Mouse (Mus musculus) heart, postnatal 25 days (tissue): ENCODE measurements around the gene Rrp8. TPM values are rescaled to one million over a fixed set of nuclear protein-coding genes. Genes with fewer than 3 reads are reported as not detected.

ENCODE experiments used
- DNase-seq: peaks from one replicate; pipeline ENCODE4 v3.0.0; 2022; ENCODE audit warnings: low spot score
- intact Hi-C: fragments of 180-260 bp; cut with DNase I; formaldehyde crosslinking; loops from one replicate; pipeline ENCODE4 v1.15.1; 2025
- total RNA-seq, 2 experiments: library from RNA; stranded (reverse); gene quantifications; 2 replicates each; pipeline ENCODE4 v1.2.3; 2021

Rrp8 gene
- total RNA-seq, 2 experiments from 2014 or later = 9.5 TPM

DNA sequence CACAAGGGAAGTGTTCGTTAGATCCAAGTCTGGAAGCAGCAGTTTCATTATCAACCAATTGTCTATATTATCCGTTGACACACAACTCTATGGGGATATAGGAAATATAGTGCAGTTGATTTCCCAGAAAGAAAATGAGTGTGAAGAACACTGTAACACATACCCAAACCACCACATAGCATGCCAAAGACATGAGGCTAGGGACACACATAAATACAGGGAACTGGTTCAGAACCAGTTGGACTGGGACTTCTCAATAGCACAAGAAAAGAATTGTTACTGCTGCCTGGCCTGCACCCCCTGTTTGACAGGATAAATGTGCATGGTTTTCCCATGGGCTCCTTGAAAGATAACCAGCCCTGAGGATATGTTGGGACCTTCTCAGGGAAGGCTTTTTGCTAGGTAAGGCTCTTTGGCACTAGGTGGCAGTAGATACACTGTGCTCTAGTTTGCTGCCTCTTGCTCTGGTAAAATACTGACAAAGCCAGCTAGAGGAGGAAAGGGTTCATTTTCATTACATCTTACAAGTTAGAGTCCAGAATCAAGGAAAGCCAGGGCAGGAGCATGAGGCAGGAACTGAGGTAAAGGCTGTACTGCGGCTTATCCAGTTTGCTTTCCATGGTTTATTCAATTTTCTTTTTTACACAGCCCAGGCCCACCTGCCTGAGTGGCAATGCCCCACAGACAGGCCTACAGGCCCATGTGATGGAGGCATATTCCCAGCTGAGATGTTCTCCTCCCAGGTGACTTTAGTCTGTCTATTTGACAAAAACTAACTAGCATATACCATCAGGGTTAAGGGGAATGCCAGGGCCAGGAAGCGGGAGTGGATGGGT, 10.8 kb downstream of the Rrp8 start:
- intact Hi-C loops = loop anchor here (1.0 kb wide), 1 partner anchor 92 kb away; no protein-coding TSS in a partner anchor

DNA sequence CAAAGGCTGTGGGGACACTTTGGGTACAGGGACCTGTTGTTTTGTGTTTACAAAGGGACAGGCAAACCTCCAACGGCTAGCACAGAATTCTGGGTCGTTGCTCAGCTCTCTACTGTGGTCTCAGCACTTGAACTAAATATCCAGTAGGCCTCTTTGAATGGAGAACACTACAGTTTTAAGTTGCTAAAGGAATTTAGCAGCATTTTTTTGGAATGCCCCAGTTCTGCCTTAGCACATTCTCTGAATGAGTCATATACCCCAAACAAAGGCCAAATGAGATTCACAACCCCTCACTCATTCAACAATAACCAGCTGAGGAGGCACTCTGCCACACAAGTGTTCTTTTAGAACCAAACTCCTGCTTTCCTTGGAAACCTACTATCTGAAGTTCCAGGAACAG, 15.3 kb downstream of the Rrp8 start:
- intact Hi-C loops = no loop called here
- no peak for DNase-seq

More for the DNA sequence above, 10.8 kb downstream of the Rrp8 start:
- DNase-seq = no peak

DNA sequence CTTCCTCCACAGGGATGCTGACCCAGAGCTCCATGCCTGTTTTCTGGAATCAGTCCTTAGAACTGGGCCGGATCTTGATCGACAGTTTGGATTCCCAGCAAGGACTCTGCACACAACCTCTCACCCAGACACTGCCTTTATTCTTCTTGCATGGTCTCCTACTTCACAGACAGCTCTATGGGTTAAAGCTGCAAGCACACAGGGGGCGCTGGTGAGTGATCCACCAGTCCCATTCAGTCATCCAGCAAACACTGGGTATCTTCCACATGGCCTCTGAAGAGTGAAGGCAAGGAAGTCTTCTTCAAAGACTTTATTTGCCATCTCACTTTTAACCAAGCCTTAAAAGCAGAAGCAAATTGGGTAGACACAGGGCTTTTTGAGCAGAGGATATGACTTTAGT, 21.8 kb downstream of the Rrp8 start:
- no peak for DNase-seq
- intact Hi-C loops = no loop called here

DNA sequence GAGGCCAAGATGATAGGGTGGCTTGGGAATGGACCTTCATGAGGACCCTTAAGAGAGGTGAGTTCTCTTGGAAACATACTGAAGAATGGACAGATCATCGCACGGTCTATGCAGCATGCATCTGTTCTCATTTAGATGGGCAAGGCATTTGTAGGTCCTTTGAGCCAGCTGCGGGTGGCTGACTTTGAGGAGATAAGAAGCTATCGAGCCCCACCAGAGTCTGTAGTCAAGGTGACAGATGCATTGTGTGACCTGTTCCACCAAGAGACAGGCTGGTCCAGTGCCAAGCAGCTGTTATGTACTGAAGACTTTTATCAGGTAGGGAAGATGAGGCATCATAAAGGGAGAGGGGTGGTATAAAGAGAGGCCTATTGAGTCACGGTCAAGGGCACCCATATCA, 28.5 kb downstream of the Rrp8 start:
- intact Hi-C loops = no loop called here
- DNase-seq = no peak

DNA sequence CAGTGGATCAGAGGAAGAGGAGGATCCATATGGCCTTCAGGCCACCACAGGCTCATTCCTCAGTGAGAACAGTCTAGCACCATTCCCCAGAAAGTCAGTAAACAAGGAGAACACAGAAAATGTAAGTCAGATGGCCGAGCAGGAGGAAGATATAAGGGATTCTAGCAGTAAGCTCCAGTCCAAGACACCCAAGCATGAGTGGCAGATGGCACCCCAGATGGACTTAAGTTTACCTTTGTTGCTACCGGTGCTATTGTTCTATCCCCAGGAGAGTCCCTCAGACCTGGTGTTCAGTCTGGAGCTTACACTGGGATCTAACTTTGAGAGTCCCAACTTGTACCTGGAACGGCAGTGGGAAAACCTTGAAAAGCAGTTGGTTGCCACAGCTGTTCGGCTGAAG, 33.4 kb downstream of the Rrp8 start:
- DNase-seq = no peak
- intact Hi-C loops = no loop called here

DNA sequence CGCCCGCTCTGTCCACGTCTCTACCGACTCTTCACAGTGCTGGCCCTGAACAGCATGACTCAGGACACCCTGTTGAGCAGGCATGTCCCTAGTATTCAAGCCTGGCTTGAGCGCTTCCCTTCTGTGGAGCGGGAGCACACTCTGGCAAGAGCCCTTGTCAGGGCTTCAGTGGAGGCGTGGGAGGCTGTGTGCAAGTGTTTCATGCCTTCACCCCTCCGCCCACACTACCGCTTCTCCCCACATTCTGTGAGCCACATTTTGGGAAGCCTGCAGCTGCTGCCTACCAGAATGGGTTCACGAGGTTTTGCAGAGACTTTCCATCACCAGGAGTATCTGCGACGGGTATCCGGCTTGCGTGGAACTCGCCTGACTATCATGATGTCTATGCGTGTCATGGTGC, 34.0 kb downstream of the Rrp8 start:
- intact Hi-C loops = no loop called here
- no peak for DNase-seq

DNA sequence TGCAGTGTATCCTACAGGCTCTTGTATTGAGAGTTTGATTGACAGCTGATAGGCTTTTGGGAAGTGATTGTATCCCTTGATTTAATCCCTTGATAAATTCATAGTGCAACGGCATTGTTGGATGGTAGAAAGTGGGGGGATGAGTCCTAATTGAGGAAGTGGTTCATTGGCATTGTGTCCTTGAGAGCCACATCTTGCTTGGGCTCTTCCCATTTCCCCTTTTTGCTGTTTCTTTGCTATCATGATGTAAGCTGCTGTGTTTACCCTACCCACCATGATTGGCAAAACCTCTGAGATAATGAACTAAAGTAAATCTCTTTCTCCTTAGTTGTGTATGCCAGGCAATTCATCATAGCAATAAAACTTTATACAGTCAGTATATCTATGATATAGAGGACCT, 46.3 kb downstream of the Rrp8 start:
- DNase-seq = no peak
- intact Hi-C loops = no loop called here

DNA sequence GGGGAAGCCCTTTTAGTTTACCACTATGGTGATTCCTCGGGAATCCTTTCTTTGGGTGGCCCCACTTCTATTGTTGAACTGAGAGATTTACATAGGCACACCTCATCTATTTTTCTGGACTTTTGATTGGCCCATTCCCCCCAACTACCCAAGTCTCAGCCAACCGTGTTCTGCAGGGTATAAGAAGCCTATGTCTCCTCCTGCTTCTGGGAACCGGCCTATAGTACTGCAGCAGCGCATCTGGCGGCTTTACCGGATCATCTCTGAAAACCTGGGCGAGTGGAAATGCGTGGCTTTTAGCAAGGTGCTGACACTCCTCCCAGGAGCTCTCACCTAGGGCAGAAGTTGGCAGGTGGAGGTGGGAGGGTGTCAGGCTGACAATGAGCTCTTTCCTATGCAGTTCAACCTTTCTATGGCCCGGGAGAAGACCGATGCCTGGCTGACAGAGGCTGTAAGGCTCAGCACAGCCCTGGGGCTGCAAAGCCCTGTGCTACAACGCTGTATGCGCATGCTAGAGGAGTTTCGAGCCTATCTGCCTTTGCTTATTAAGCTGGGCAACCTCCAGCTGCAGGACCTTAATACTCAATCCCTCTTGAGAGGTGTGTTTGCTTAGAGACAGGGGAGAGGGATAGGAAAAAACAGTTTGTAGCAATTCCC, 51.5 kb downstream of the Rrp8 start:
- no peak for DNase-seq
- intact Hi-C loops = no loop called here

Other genes starting within 250 kb of the Rrp8 start
- 100 to 1,000 TPM; 155 to 156 TPM for gene Smpd1, start 183.0 kb downstream of the Rrp8 start, total RNA-seq
- gene Apbb1, start 155.7 kb downstream of the Rrp8 start, total RNA-seq = 100 to 1,000 TPM in 1 of 2 experiments, 10 to 100 TPM in 1; 99.0 to 102 TPM
- not detected for gene Hpx, start 137.2 kb downstream of the Rrp8 start, total RNA-seq
- gene Trim3, start 103.8 kb downstream of the Rrp8 start, total RNA-seq = 10 to 100 TPM; 22.8 to 24.3 TPM
- gene Timm10b, start 97.3 kb downstream of the Rrp8 start, total RNA-seq = 10 to 100 TPM; 80.9 to 90.1 TPM
- 10 to 100 TPM; 16.4 to 17.1 TPM for gene Arfip2, start 97.0 kb downstream of the Rrp8 start, total RNA-seq
- 1 to 10 TPM; 3.3 to 4.0 TPM for gene Gm45799, start 96.8 kb downstream of the Rrp8 start, total RNA-seq
- gene Dnhd1, start 86.6 kb downstream of the Rrp8 start, total RNA-seq = under 1 TPM; 0.65 to 0.73 TPM
- 100 to 1,000 TPM in 1 of 2 experiments, 10 to 100 TPM in 1; 94.4 to 104 TPM for gene Ilk, start 793 bp downstream of the Rrp8 start, total RNA-seq
- 10 to 100 TPM; 90.1 to 90.3 TPM for gene Taf10, start 7.0 kb upstream of the Rrp8 start, total RNA-seq
- 10 to 100 TPM; 37.4 to 40.7 TPM for gene Tpp1, start 14.8 kb upstream of the Rrp8 start, total RNA-seq
- gene Dchs1, start 50.3 kb upstream of the Rrp8 start, total RNA-seq = 10 to 100 TPM in 1 of 2 experiments, 1 to 10 TPM in 1; 9.1 to 10.6 TPM
- gene Mrpl17, start 73.7 kb upstream of the Rrp8 start, total RNA-seq = 100 to 1,000 TPM; 108 to 110 TPM
- gene Gm4070, start 216.6 kb upstream of the Rrp8 start, total RNA-seq = 10 to 100 TPM; 11.8 to 12.2 TPM